Mouse (Mus musculus) ovary, postnatal 10 days (tissue): ENCODE results near the gene Bank1.
"Not testable (repeated sequence)": the region's sequence is repeated elsewhere in the genome, so short reads cannot be mapped to it uniquely, and the experiment has no call there.

Experiments used
- DNase-seq: peaks from one replicate; pipeline ENCODE4 v3.0.0; 2022; ENCODE audit warnings: low spot score

The Bank1 gene

GRCm38 (mm10) chr3:136325783-136326182, at the start of gene Bank1:
Gene Bank1 (minus strand): TSS chr3:136326066.
- DNase-seq, result no peak

- DNase-seq, result no peak
These were observed 44.0 kb upstream of the Bank1 start for GRCm38 (mm10) chr3:136369916-136370315.

- no peak for DNase-seq
These were observed 43.6 kb upstream of the Bank1 start for GRCm38 (mm10) chr3:136369466-136369865.

GRCm38 (mm10) chr3:136368505-136368999, 42.7 kb upstream of the Bank1 start:
- no peak for DNase-seq

- no peak for DNase-seq
These were observed 23.8 kb upstream of the Bank1 start for GRCm38 (mm10) chr3:136349690-136350089.

- no peak for DNase-seq
These were observed 22.7 kb upstream of the Bank1 start for GRCm38 (mm10) chr3:136348611-136349010.

- DNase-seq, result no peak
These were observed 21.4 kb upstream of the Bank1 start for GRCm38 (mm10) chr3:136347277-136347676.

- DNase-seq, result no peak
These were observed 16.0 kb upstream of the Bank1 start for GRCm38 (mm10) chr3:136341911-136342310.

- DNase-seq, result no peak
These were observed 14.0 kb upstream of the Bank1 start for GRCm38 (mm10) chr3:136339896-136340295.

GRCm38 (mm10) chr3:136331135-136331534, 5.3 kb upstream of the Bank1 start:
- DNase-seq, result no peak

- no peak for DNase-seq
These were observed 4.2 kb upstream of the Bank1 start for GRCm38 (mm10) chr3:136330043-136330442.

GRCm38 (mm10) chr3:136329133-136329532, 3.3 kb upstream of the Bank1 start:
- DNase-seq, result no peak

- DNase-seq, result not testable (repeated sequence)
These were observed 1.1 kb downstream of the Bank1 start for GRCm38 (mm10) chr3:136324716-136325115.

- no peak for DNase-seq
These were observed 3.9 kb downstream of the Bank1 start for GRCm38 (mm10) chr3:136321936-136322335.

GRCm38 (mm10) chr3:136308487-136308886, 17.4 kb downstream of the Bank1 start:
- DNase-seq, result no peak

- DNase-seq, result no peak
These were observed 19.2 kb downstream of the Bank1 start for GRCm38 (mm10) chr3:136306564-136307158.

- DNase-seq, result no peak
These were observed 23.3 kb downstream of the Bank1 start for GRCm38 (mm10) chr3:136302541-136302940.

- not testable (repeated sequence) for DNase-seq
These were observed 25.1 kb downstream of the Bank1 start for GRCm38 (mm10) chr3:136300810-136301209.

- DNase-seq, result no peak
These were observed 28.5 kb downstream of the Bank1 start for GRCm38 (mm10) chr3:136297355-136297754.

GRCm38 (mm10) chr3:136295250-136295649, 30.6 kb downstream of the Bank1 start:
- DNase-seq, result no peak

- DNase-seq, result no peak
These were observed 38.0 kb downstream of the Bank1 start for GRCm38 (mm10) chr3:136287883-136288282.

GRCm38 (mm10) chr3:136264969-136265595, 60.8 kb downstream of the Bank1 start:
- DNase-seq, result no peak

GRCm38 (mm10) chr3:136257761-136258160, 68.1 kb downstream of the Bank1 start:
- DNase-seq, result no peak

GRCm38 (mm10) chr3:136254713-136255112, 71.2 kb downstream of the Bank1 start:
- DNase-seq, result no peak
